Mouse (Mus musculus): ENCODE measurements at regions not wholly inside any gene's neighbourhood (a gene's known extent, or its start where the extent isn't known, plus 50 kb on each side); places are given as distances from the start of the nearest gene placed in this dataset.
A peak's percentile ranks its signal among the peaks of the same experiment; 100 is the strongest.

GRCm38 (mm10) chr8:44334323-44334993, 600.8 kb upstream of the Fat1 start:
- Histone ChIP-seq H3K9ac (ENCODE audit: low read depth, low read length, severe bottlenecking) (no peak overlapping the region), H3K27me3 (ENCODE audit: control insufficient read depth, insufficient read depth, low read length) (no peaks in the 10 kb centered on the region), H3K27ac (replicated peaks; ENCODE audit: low read depth, low read length) (no peak overlapping the region), H3K4me2 (replicated peaks; ENCODE audit: low read depth, low read length, severe bottlenecking) (no peak overlapping the region), H3K36me3 (ENCODE audit: control insufficient read depth, insufficient read depth, low read length) (no peaks in the 10 kb centered on the region), H3K4me3 (replicated peaks; ENCODE audit: low read length) (no peak overlapping the region), H3K9me3 (ENCODE audit: control insufficient read depth, low read length) (no peaks in the 10 kb centered on the region), H3K4me1 (ENCODE audit: control insufficient read depth, insufficient read depth, low read length) (no peaks in the 10 kb centered on the region)
- DNase-seq (ENCODE audit: low spot score) (no peak), ATAC-seq (ENCODE audit: low FRiP score, low read depth) (no peak)
- no peak for TF ChIP-seq POLR2A (IDR thresholded peaks at IDR 0.05; ENCODE audit: borderline replicate concordance, extremely low read depth, insufficient read depth, insufficient read length)
- 65% methylated on average over 6 of the region's 6 CpGs for WGBS

GRCm38 (mm10) chr8:44343401-44343800, 591.8 kb upstream of the Fat1 start:
- TF ChIP-seq POLR2A (IDR thresholded peaks at IDR 0.05; ENCODE audit: borderline replicate concordance, extremely low read depth, insufficient read depth, insufficient read length) = no peak
- H3K4me3 ChIP-seq (replicated peaks; ENCODE audit: low read length) = no peak overlapping the region
- H3K36me3 ChIP-seq (ENCODE audit: control insufficient read depth, insufficient read depth, low read length) = no peaks in the 10 kb centered on the region
- no peaks in the 10 kb centered on the region for H3K9me3 ChIP-seq (ENCODE audit: control insufficient read depth, low read length)
- H3K27me3 ChIP-seq (ENCODE audit: control insufficient read depth, insufficient read depth, low read length) = no peaks in the 10 kb centered on the region
- DNase-seq (ENCODE audit: low spot score) = no peak
- H3K4me1 ChIP-seq (ENCODE audit: control insufficient read depth, insufficient read depth, low read length) = 0 out of 2 replicates have a peak, but pooled peaks cover 3% of the 10 kb centered on the region
- no peak overlapping the region for H3K9ac ChIP-seq (ENCODE audit: low read depth, low read length, severe bottlenecking)
- H3K4me2 ChIP-seq (replicated peaks; ENCODE audit: low read depth, low read length, severe bottlenecking) = no peak overlapping the region
- ATAC-seq (ENCODE audit: low FRiP score, low read depth) = peak; percentile 37; the same call in 1 of the 2 replicates
- no peak overlapping the region for H3K27ac ChIP-seq (replicated peaks; ENCODE audit: low read depth, low read length)
- 79% methylated on average over 2 of the region's 2 CpGs for WGBS

GRCm38 (mm10) chr8:44343924-44344323, 591.3 kb upstream of the Fat1 start:
- Histone ChIP-seq H3K27ac (replicated peaks; ENCODE audit: low read depth, low read length) (no peak overlapping the region), H3K36me3 (ENCODE audit: control insufficient read depth, insufficient read depth, low read length) (no peaks in the 10 kb centered on the region), H3K27me3 (ENCODE audit: control insufficient read depth, insufficient read depth, low read length) (no peaks in the 10 kb centered on the region), H3K9me3 (ENCODE audit: control insufficient read depth, low read length) (no peaks in the 10 kb centered on the region), H3K9ac (ENCODE audit: low read depth, low read length, severe bottlenecking) (no peak overlapping the region), H3K4me3 (replicated peaks; ENCODE audit: low read length) (no peak overlapping the region), H3K4me2 (replicated peaks; ENCODE audit: low read depth, low read length, severe bottlenecking) (no peak overlapping the region), H3K4me1 (ENCODE audit: control insufficient read depth, insufficient read depth, low read length) (0 out of 2 replicates have a peak, but pooled peaks cover 3% of the 10 kb centered on the region)
- 36% methylated on average over 2 of the region's 2 CpGs for WGBS
- no peak for TF ChIP-seq POLR2A (IDR thresholded peaks at IDR 0.05; ENCODE audit: borderline replicate concordance, extremely low read depth, insufficient read depth, insufficient read length)
- ATAC-seq (ENCODE audit: low FRiP score, low read depth) (peak; percentile 37; the same call in 1 of the 2 replicates), DNase-seq (ENCODE audit: low spot score) (peak; percentile 38)

GRCm38 (mm10) chr8:44347412-44347811, 587.8 kb upstream of the Fat1 start:
- WGBS = 88% methylated on average over 1 of the region's 1 CpGs
- DNase-seq (ENCODE audit: low spot score) (no peak), ATAC-seq (ENCODE audit: low FRiP score, low read depth) (no peak)
- no peak overlapping the region for H3K27ac ChIP-seq (replicated peaks; ENCODE audit: low read depth, low read length)
- H3K4me3 ChIP-seq (replicated peaks; ENCODE audit: low read length) = no peak overlapping the region
- TF ChIP-seq POLR2A (IDR thresholded peaks at IDR 0.05; ENCODE audit: borderline replicate concordance, extremely low read depth, insufficient read depth, insufficient read length) = no peak
- H3K9ac ChIP-seq (ENCODE audit: low read depth, low read length, severe bottlenecking) = no peak overlapping the region
- H3K9me3 ChIP-seq (ENCODE audit: control insufficient read depth, low read length) = no peaks in the 10 kb centered on the region
- no peaks in the 10 kb centered on the region for H3K27me3 ChIP-seq (ENCODE audit: control insufficient read depth, insufficient read depth, low read length)
- no peak overlapping the region for H3K4me2 ChIP-seq (replicated peaks; ENCODE audit: low read depth, low read length, severe bottlenecking)
- H3K36me3 ChIP-seq (ENCODE audit: control insufficient read depth, insufficient read depth, low read length) = no peaks in the 10 kb centered on the region
- H3K4me1 ChIP-seq (ENCODE audit: control insufficient read depth, insufficient read depth, low read length) = 0 out of 2 replicates have a peak, but pooled peaks cover 3% of the 10 kb centered on the region

- no peak overlapping the region for H3K4me2 ChIP-seq (replicated peaks; ENCODE audit: low read depth, low read length, severe bottlenecking)
- TF ChIP-seq POLR2A (IDR thresholded peaks at IDR 0.05; ENCODE audit: borderline replicate concordance, extremely low read depth, insufficient read depth, insufficient read length) = no peak
- no peak overlapping the region for H3K4me3 ChIP-seq (replicated peaks; ENCODE audit: low read length)
- no peak overlapping the region for H3K9ac ChIP-seq (ENCODE audit: low read depth, low read length, severe bottlenecking)
- H3K27me3 ChIP-seq (ENCODE audit: control insufficient read depth, insufficient read depth, low read length) = no peaks in the 10 kb centered on the region
- no peaks in the 10 kb centered on the region for H3K4me1 ChIP-seq (ENCODE audit: control insufficient read depth, insufficient read depth, low read length)
- ATAC-seq (ENCODE audit: low FRiP score, low read depth) (no peak), DNase-seq (ENCODE audit: low spot score) (no peak)
- H3K36me3 ChIP-seq (ENCODE audit: control insufficient read depth, insufficient read depth, low read length) = no peaks in the 10 kb centered on the region
- no peaks in the 10 kb centered on the region for H3K9me3 ChIP-seq (ENCODE audit: control insufficient read depth, low read length)
- no peak overlapping the region for H3K27ac ChIP-seq (replicated peaks; ENCODE audit: low read depth, low read length)
- 73% methylated on average over 6 of the region's 6 CpGs for WGBS
Measured at GRCm38 (mm10) chr8:44373987-44374386, 561.3 kb upstream of the Fat1 start.
